Mouse (Mus musculus) myocyte (in vitro differentiated cells): Measurements from ENCODE around the gene Ptcd1. TPM values are rescaled to one million over a fixed set of nuclear protein-coding genes. Genes with fewer than 3 reads are reported as not detected.
A peak's percentile ranks its signal among the peaks of the same experiment; 100 is the strongest.

ENCODE experiments used
- H3K27me3 ChIP-seq: one replicate; pipeline ENCODE4 v1.6.1; 2011; ENCODE audit not compliant: control insufficient read depth, insufficient read depth, insufficient read length
- H3K36me3 ChIP-seq: one replicate; pipeline ENCODE4 v1.6.1; 2011; ENCODE audit not compliant: control insufficient read depth, insufficient read depth
- H3K4me2 ChIP-seq: one replicate; pipeline ENCODE4 v1.6.1; 2011; ENCODE audit warnings: low read depth, control low read depth
- H3K4me3 ChIP-seq: one replicate; pipeline ENCODE4 v1.5.1; 2011; ENCODE audit warnings: mild to moderate bottlenecking, control low read depth, moderate library complexity
- H3K79me2 ChIP-seq: one replicate; pipeline ENCODE4 v1.6.1; 2011; ENCODE audit not compliant: control insufficient read depth, insufficient read depth
- H3ac ChIP-seq: one replicate; pipeline ENCODE4 v1.6.1; 2011; ENCODE audit not compliant: control insufficient read depth, insufficient read length
- CEBPB ChIP-seq: IDR thresholded peaks from 2 replicates; pipeline ENCODE4 v1.6.1; 2011; ENCODE audit warnings: mild to moderate bottlenecking, moderate library complexity; ENCODE audit not compliant: poor library complexity, insufficient read depth, severe bottlenecking
- E2F4 ChIP-seq: IDR thresholded peaks from one replicate; pipeline ENCODE4 v1.6.1; 2011; ENCODE audit warnings: mild to moderate bottlenecking, control low read depth, moderate library complexity; ENCODE audit not compliant: insufficient read depth
- MAX ChIP-seq: IDR thresholded peaks from one replicate; pipeline ENCODE4 v1.6.1; 2011; ENCODE audit warnings: low read depth, mild to moderate bottlenecking, control low read depth
- MYOD1 ChIP-seq, 3 experiments: IDR thresholded peaks; one replicate each; pipeline ENCODE4 v1.6.1; 2011; ENCODE audit warnings: control low read depth in 2 of 3, low read depth in 2 of 3, mild to moderate bottlenecking in 2 of 3, moderate library complexity in 1 of 3; ENCODE audit not compliant: insufficient read length in 2 of 3, control insufficient read depth in 1 of 3
- MYOG ChIP-seq, 3 experiments: IDR thresholded peaks; one replicate each; pipeline ENCODE4 v1.6.1; 2011; ENCODE audit warnings: control low read depth in 2 of 3, low read depth in 2 of 3, mild to moderate bottlenecking in 2 of 3; ENCODE audit not compliant: insufficient read length in 2 of 3, control insufficient read depth in 1 of 3, insufficient read depth in 1 of 3
- POLR2A ChIP-seq: IDR thresholded peaks from one replicate; pipeline ENCODE4 v1.6.1; 2011; ENCODE audit warnings: low read depth, mild to moderate bottlenecking, control low read depth, moderate library complexity; ENCODE audit not compliant: insufficient read length
- POLR2AphosphoS2 ChIP-seq: IDR thresholded peaks from one replicate; pipeline ENCODE4 v1.6.1; 2011; ENCODE audit warnings: low read depth, control low read depth; ENCODE audit not compliant: insufficient read length
- REST ChIP-seq: IDR thresholded peaks from one replicate; pipeline ENCODE4 v1.6.1; 2011; ENCODE audit warnings: mild to moderate bottlenecking, control low read depth, moderate library complexity; ENCODE audit not compliant: insufficient read depth, insufficient read length
- SRF ChIP-seq: IDR thresholded peaks from one replicate; pipeline ENCODE4 v1.6.1; 2011; ENCODE audit warnings: low read depth; ENCODE audit not compliant: control insufficient read depth, insufficient read length
- TCF12 ChIP-seq: IDR thresholded peaks from one replicate; pipeline ENCODE4 v1.6.1; 2011; ENCODE audit warnings: mild to moderate bottlenecking, control low read depth; ENCODE audit not compliant: poor library complexity, insufficient read depth, severe bottlenecking
- TCF3 ChIP-seq: IDR thresholded peaks from one replicate; pipeline ENCODE4 v1.6.1; 2011; ENCODE audit warnings: low read depth, control low read depth; ENCODE audit not compliant: insufficient read length
- USF1 ChIP-seq: IDR thresholded peaks from one replicate; pipeline ENCODE4 v1.6.1; 2011; ENCODE audit warnings: low read depth, mild to moderate bottlenecking, control low read depth, moderate library complexity
- polyA plus RNA-seq: library from polyadenylated mRNA; unstranded; fragments of >200 nt; fragmentation: generic; extraction: Trizol; gene quantifications from one replicate; pipeline ENCODE4 v1.2.1, GENCODE M21; 2012; ENCODE audit warnings: missing spikeins

The Ptcd1 gene
- polyA plus RNA-seq, 1 experiment, result 16.6 TPM

DNA sequence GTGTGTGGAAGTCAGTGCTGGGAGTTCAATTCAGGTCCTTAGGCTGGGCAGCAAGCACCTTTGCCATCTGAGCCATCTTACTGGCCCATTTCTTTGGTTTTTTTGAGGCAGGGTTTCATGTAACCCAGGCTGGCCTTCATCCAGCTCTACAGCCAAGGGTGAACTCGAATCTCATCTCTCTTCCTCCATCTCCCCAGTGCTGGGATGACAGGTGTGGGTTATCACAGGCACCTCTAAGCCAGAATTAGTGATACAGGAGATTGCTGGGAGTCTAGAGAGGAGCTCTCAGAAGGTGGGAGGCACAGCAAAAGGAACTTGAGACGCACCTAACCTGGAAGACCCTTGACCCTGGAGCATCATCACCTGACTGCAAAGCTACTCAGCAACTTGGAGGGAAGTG, 53.5 kb downstream of the Ptcd1 start:
- no peak overlapping the region for H3ac ChIP-seq
- peaks cover 35% of the 10 kb centered on the region for H3K79me2 ChIP-seq
- H3K4me2 ChIP-seq, result peak overlapping the region; percentile 69
- peak overlapping the region; percentile 84 for H3K4me3 ChIP-seq
- peaks cover 7% of the 10 kb centered on the region for H3K36me3 ChIP-seq
- no peaks in the 10 kb centered on the region for H3K27me3 ChIP-seq
- TF ChIP-seq SRF, result no peak
- no peak for TF ChIP-seq TCF12
- TF ChIP-seq USF1, result no peak
- no peak for TF ChIP-seq POLR2A
- TF ChIP-seq TCF3, result no peak
- no peak for TF ChIP-seq E2F4
- no peak for TF ChIP-seq POLR2AphosphoS2
- TF ChIP-seq MYOG (IDR thresholded peaks at IDR 0.05; ENCODE audit: control insufficient read depth in 1 of 3, insufficient read depth in 1 of 3, insufficient read length in 2 of 3, low read depth in 2 of 3), result no peak
- TF ChIP-seq REST, result no peak
- no peak for TF ChIP-seq MAX
- TF ChIP-seq CEBPB, result no peak
- TF ChIP-seq MYOD1 (IDR thresholded peaks at IDR 0.05; ENCODE audit: control insufficient read depth in 1 of 3, insufficient read length in 2 of 3, low read depth in 2 of 3), result no peak

DNA sequence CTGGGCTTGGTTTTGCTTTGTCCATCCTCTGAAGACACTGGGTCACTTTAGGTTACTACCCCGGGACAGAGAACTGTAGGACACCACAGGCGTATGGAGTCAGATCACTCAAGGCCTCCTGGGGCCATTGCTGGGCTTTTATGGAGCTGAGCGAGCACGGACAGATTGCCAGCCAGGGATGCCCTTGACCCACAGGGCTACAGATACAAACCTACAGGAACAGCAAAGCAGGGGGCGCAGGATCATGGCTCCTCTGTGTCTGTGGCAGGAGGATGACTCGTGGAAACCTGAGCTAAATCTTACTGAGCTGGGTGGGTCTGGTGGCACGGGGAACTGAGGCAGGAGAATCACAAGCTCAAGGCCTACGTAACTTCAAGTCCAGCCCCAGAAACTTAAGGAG, 54.3 kb downstream of the Ptcd1 start:
- no peak overlapping the region for H3K4me3 ChIP-seq
- H3ac ChIP-seq, result no peak overlapping the region
- TF ChIP-seq E2F4 (no peak), MYOG (IDR thresholded peaks at IDR 0.05; ENCODE audit: control insufficient read depth in 1 of 3, insufficient read depth in 1 of 3, insufficient read length in 2 of 3, low read depth in 2 of 3) (no peak), TCF3 (no peak), TCF12 (no peak), USF1 (no peak), REST (no peak), MYOD1 (IDR thresholded peaks at IDR 0.05; ENCODE audit: control insufficient read depth in 1 of 3, insufficient read length in 2 of 3, low read depth in 2 of 3) (no peak), CEBPB (no peak), POLR2A (no peak), POLR2AphosphoS2 (no peak), SRF (no peak), MAX (no peak)
- no peak overlapping the region for H3K4me2 ChIP-seq
- peaks cover 27% of the 10 kb centered on the region for H3K79me2 ChIP-seq
- H3K27me3 ChIP-seq, result no peaks in the 10 kb centered on the region
- H3K36me3 ChIP-seq, result peaks cover 11% of the 10 kb centered on the region

DNA sequence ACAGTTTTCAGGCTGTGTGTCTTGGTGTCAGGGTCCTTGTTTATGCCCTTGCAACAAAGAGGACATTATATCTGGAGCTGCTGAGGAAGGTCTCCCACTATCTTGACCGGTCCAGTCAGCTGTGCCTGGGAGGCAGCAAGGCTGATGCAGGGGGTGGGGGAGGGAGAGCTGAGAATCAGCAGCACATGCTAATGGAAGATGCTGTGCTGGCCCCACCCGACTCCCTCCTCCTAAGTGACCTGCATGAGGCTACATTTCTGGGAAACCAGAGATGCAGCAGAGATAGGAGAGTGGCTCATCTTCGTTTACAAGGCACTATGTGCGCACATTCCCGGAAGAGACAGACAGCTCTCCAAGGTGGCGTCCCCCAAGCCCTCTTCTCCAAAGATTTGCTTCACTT, 56.5 kb downstream of the Ptcd1 start:
- no peak overlapping the region for H3K4me3 ChIP-seq
- no peaks in the 10 kb centered on the region for H3K27me3 ChIP-seq
- peaks cover 11% of the 10 kb centered on the region for H3K79me2 ChIP-seq
- TF ChIP-seq MYOG (IDR thresholded peaks at IDR 0.05; ENCODE audit: control insufficient read depth in 1 of 3, insufficient read depth in 1 of 3, insufficient read length in 2 of 3, low read depth in 2 of 3) (no peak), TCF12 (no peak), MYOD1 (IDR thresholded peaks at IDR 0.05; ENCODE audit: control insufficient read depth in 1 of 3, insufficient read length in 2 of 3, low read depth in 2 of 3) (no peak), USF1 (no peak), CEBPB (no peak), SRF (no peak), REST (no peak)
- H3K36me3 ChIP-seq, result peaks cover 28% of the 10 kb centered on the region
- H3K4me2 ChIP-seq, result no peak overlapping the region
- no peak overlapping the region for H3ac ChIP-seq

DNA sequence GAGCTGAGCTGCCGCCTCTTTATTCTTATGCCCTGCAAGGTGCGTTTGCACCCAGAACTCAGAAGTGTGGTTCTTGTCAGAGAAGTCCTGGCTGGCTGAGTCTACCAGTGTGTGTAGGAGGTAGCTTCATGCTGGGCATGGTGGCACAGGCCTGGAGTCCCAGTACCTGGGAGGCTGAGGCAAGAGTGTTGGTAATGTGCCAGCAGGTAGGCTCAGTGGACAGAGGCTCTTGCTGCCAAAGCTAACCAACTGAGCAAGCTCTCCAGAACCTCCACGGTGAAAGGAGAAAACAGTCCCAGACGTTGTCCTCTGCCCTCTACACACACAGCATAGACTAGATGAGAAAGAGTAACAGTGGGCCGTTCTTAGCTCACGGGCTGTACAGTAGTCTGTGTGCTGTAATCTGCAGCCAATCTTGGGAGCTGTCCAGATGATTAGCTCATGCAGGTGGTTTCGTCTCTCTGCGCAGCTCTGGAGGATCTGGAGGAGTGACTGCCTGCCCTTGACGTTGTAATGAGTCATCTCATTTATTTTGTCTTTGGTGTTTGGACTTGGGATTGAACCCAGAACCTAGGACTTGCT, 61.1 kb downstream of the Ptcd1 start:
- Histone ChIP-seq H3K4me3 (no peak overlapping the region), H3K79me2 (no peaks in the 10 kb centered on the region), H3K27me3 (no peaks in the 10 kb centered on the region), H3K4me2 (no peak overlapping the region), H3K36me3 (peaks cover 45% of the 10 kb centered on the region), H3ac (no peak overlapping the region)
- TF ChIP-seq SRF (no peak), POLR2A (no peak)

DNA sequence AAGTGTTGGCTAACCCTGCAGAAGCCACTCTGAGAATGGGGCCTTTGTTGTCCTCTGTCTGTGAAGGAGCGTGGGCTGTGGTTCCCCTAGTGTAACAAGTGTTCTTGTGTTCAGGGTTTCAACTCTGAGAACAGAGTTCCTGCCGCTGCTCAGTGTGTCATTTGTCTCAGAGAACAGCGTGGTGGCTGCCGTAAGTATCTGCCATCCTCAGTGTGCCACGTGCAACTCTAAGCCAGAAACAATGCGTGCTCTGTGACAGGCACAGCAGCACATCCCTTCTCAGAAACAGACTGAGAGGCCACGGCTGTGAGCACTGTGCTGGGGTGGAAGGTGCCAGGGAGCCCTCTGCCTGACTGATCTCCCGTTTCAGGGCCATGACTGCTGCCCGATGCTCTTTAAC, 62.6 kb downstream of the Ptcd1 start:
- no peak overlapping the region for H3K4me2 ChIP-seq
- TF ChIP-seq CEBPB, result no peak
- H3K27me3 ChIP-seq, result no peaks in the 10 kb centered on the region
- no peak overlapping the region for H3ac ChIP-seq
- no peaks in the 10 kb centered on the region for H3K79me2 ChIP-seq
- peaks cover 45% of the 10 kb centered on the region for H3K36me3 ChIP-seq
- H3K4me3 ChIP-seq, result no peak overlapping the region
